Mouse (Mus musculus) liver, postnatal 0 days (tissue): ENCODE measurements at regions not wholly inside any gene's neighbourhood (a gene's known extent, or its start where the extent isn't known, plus 50 kb on each side); places are given as distances from the start of the nearest gene placed in this dataset.
"Not testable (repeated sequence)": the region's sequence is repeated elsewhere in the genome, so short reads cannot be mapped to it uniquely, and the experiment has no call there.

Source experiments
- ATAC-seq: fragments of 200-750 bp; cut with Nextera tagmentation; 2 replicates; pipeline ENCODE4 v1.8.0; 2017; ENCODE audit warnings: mild to moderate bottlenecking, moderate library complexity
- DNase-seq: peaks from one replicate; pipeline ENCODE4 v3.0.0-alpha.2; 2016
- H3K27ac ChIP-seq: fragments of 300-500 bp; sonication (generic); 2 replicates; pipeline ENCODE4 v1.5.1; 2014; ENCODE audit warnings: antibody characterized with exemption, moderate library complexity, mild to moderate bottlenecking, low read depth
- H3K27me3 ChIP-seq: fragments of 300-500 bp; sonication (generic); 2 replicates; pipeline ENCODE4 v1.6.1; 2014; ENCODE audit warnings: low read length, control low read depth, mixed read lengths; ENCODE audit not compliant: insufficient read depth
- H3K36me3 ChIP-seq: fragments of 300-500 bp; sonication (generic); replicated peaks from 2 replicates; pipeline ENCODE4 v1.6.1; 2014; ENCODE audit warnings: mild to moderate bottlenecking, control low read depth, low read length, moderate library complexity, mixed read lengths; ENCODE audit not compliant: insufficient read depth
- H3K4me1 ChIP-seq: fragments of 300-500 bp; sonication (generic); 2 replicates; pipeline ENCODE4 v1.6.1; 2014; ENCODE audit warnings: antibody characterized with exemption, mild to moderate bottlenecking, control low read depth; ENCODE audit not compliant: insufficient read depth
- H3K4me2 ChIP-seq: fragments of 300-500 bp; sonication (generic); 2 replicates; pipeline ENCODE4 v1.6.1; 2014; ENCODE audit warnings: low read depth, mild to moderate bottlenecking, low read length, moderate library complexity, mixed read lengths
- H3K4me3 ChIP-seq: fragments of 300-500 bp; sonication (generic); 2 replicates; pipeline ENCODE4 v1.5.1; 2014; ENCODE audit warnings: low read depth, low read length
- H3K9ac ChIP-seq: fragments of 300-500 bp; sonication (generic); replicated peaks from 2 replicates; pipeline ENCODE4 v1.6.1; 2014; ENCODE audit warnings: mild to moderate bottlenecking, moderate library complexity
- H3K9me3 ChIP-seq: fragments of 300-500 bp; sonication (generic); 2 replicates; pipeline ENCODE4 v1.6.1; 2016; ENCODE audit warnings: mild to moderate bottlenecking, control low read depth, low read length, mixed read lengths
- CTCF ChIP-seq: sonication (generic); IDR thresholded peaks from 2 replicates; pipeline ENCODE4 v1.5.1; 2016; ENCODE audit warnings: antibody characterized with exemption, low read depth
- EP300 ChIP-seq: IDR thresholded peaks from 2 replicates; pipeline ENCODE4 v1.6.1; 2016; ENCODE audit warnings: antibody characterized with exemption, low read depth, mild to moderate bottlenecking
- WGBS: fragments of 180-500 bp; shearing (Covaris S2); extraction: QIAGEN DNeasy Blood & Tissue Kit; methylation state at CpG from one replicate; pipeline ENCODE4 v1.1.7; 2014; ENCODE audit not compliant: insufficient replicate concordance; 5-methylcytosine and 5-hydroxymethylcytosine counted together

DNA sequence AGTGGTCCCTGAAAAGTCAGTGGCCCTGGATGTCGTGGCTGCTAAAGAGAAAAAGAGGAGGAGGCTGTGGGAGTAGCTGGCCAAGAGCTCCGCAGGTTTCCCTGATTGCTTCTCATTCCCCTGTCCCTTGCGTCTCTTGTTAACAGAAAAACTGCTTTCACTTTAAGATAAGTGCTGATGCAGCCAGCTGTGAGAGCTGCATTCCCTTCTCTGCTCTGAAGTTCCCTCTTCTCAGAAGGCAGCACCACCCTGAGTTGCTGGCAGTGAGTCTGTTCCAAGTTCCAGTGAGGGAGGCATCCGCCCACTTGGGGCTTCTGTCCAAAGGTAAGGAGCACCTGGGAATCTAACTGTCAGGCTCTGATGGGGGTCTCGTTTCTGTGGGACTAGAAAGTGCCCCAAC, 63.5 kb downstream of the Olfr693 start:
- not testable (repeated sequence) for H3K9me3 ChIP-seq, ATAC-seq, H3K27ac ChIP-seq, H3K36me3 ChIP-seq, H3K4me3 ChIP-seq, H3K9ac ChIP-seq, DNase-seq, H3K4me2 ChIP-seq, H3K4me1 ChIP-seq, H3K27me3 ChIP-seq
- 26% methylated on average over 5 of the region's 5 CpGs for WGBS

DNA sequence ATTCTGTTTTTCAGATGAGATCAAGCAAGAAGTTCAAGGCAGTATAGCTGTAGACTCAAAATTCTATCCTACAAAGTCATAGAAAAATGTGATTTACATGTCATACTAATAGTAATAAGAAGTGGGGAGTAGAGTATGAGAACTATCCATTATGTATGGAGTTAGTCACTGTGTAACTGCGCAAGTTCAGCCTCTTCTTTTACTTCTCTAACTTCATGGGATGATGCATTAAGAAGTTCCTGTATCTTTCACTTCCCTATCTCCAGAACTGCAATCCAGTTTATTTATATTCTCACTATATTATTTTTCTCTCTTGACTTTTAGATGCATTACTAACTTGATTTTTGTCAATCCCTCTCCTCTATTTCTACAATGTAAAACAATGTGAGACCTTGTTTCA, 67.7 kb downstream of the Olfr693 start:
- Histone ChIP-seq H3K9me3 (no peaks in the 10 kb centered on the region), H3K9ac (no peak overlapping the region), H3K36me3 (0 out of 2 replicates have a peak, but pooled peaks cover 2% of the 10 kb centered on the region), H3K27me3 (no peaks in the 10 kb centered on the region), H3K4me3 (no peak overlapping the region), H3K27ac (no peak overlapping the region), H3K4me1 (no peaks in the 10 kb centered on the region), H3K4me2 (no peak overlapping the region)
- DNase-seq (no peak), ATAC-seq (no peak)
- TF ChIP-seq CTCF, result no peak
- no peak for TF ChIP-seq EP300
- 79% methylated on average over 1 of the region's 1 CpGs for WGBS

DNA sequence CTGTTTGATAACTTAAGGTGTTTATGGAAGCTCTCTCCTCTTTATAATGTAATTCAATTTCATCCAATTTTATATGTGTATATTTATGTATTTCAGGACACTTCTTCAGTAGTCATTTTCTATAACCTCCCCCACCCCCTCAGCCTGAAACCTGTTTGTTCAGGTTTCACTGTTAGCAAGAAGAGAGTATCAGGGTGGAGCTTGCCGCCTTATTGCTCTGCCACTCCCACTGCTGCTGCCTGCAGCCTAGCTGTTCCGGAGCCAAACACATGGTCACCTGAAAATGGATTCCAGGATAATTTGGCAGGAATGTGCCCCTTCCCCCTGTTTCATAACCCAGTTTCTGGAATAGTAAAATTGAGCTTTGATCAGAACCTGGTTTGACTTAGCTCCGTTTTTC, 100.0 kb downstream of the Olfr693 start:
- TF ChIP-seq CTCF (no peak), EP300 (no peak)
- Histone ChIP-seq H3K4me1 (no peaks in the 10 kb centered on the region), H3K36me3 (no peaks in the 10 kb centered on the region), H3K9ac (no peak overlapping the region), H3K4me2 (no peak overlapping the region), H3K27me3 (no peaks in the 10 kb centered on the region), H3K27ac (no peak overlapping the region), H3K9me3 (no peaks in the 10 kb centered on the region), H3K4me3 (no peak overlapping the region)
- ATAC-seq (no peak), DNase-seq (no peak)
- 74% methylated on average over 3 of the region's 3 CpGs for WGBS

DNA sequence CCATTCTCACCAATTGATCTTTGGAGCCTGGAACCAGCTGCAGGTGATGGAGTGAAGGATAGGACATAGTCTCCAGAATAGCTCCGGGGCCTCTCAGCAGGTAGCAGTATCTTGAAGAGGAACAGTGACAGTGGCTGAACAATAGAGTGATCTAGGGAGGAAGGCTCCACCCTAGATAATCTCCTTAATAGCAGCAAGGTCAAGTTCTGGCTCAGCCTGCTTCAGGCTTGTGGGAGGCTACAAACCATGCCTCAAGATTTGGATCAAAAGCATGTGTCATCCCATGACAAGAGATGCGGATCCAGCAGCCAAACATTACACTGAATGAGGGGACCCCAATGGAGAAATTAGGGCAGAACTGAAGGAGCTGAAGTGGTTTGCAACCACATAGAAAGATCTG, 112.1 kb downstream of the Olfr693 start:
- 80% methylated on average over 2 of the region's 2 CpGs for WGBS
- not testable (repeated sequence) for H3K4me1 ChIP-seq, H3K27me3 ChIP-seq, H3K36me3 ChIP-seq, H3K4me3 ChIP-seq, H3K27ac ChIP-seq, H3K9me3 ChIP-seq, DNase-seq, H3K4me2 ChIP-seq, ATAC-seq, H3K9ac ChIP-seq

DNA sequence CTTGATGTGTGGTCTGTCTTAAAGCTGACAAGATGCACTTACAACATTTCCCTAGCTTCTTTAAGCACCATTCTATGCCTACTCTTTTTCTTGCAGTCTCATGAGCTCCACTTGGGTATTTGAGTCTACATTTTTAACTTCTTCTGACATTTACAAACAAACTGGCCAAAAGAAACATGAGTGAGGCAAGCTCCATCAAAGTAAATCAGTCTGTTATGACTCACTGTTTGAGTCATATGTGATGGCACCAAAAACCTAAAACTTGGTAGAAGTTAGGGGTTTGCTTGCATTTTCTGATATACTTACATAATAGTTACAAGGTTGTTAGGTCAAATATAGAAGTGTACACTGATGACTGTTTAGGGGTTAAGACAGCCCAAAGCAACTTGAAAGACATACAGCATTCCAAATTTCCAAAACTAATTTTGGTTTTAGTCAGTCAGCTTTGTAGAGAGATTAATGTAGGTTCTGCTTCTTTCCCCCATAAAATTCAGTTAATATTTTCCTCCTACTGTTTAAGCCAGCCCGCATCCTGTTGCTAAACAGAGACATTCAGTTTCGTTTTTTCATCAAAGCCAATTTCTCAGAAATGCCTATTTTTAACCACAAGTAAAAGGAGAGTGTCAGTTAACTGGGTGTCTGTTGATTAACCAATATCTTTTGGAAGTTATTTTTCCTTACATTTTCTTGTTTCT, 129.4 kb downstream of the Olfr693 start:
- TF ChIP-seq CTCF (no peak), EP300 (no peak; the same call in 1 of the 2 replicates)
- Histone ChIP-seq H3K4me3 (no peak overlapping the region), H3K4me1 (peaks cover 3% of the 10 kb centered on the region; the same call in 1 of the 2 replicates), H3K36me3 (no peaks in the 10 kb centered on the region), H3K4me2 (peak overlapping the region; percentile 28; the same call in 1 of the 2 replicates), H3K27ac (0 out of 2 replicates have a peak overlapping the region, but pooled peaks have one; percentile 1), H3K9ac (no peak overlapping the region), H3K27me3 (no peaks in the 10 kb centered on the region), H3K9me3 (no peaks in the 10 kb centered on the region)
- WGBS, result 28% methylated on average over 2 of the region's 2 CpGs
- no peak for DNase-seq
- peak; percentile 44; the same call in 1 of the 2 replicates for ATAC-seq

DNA sequence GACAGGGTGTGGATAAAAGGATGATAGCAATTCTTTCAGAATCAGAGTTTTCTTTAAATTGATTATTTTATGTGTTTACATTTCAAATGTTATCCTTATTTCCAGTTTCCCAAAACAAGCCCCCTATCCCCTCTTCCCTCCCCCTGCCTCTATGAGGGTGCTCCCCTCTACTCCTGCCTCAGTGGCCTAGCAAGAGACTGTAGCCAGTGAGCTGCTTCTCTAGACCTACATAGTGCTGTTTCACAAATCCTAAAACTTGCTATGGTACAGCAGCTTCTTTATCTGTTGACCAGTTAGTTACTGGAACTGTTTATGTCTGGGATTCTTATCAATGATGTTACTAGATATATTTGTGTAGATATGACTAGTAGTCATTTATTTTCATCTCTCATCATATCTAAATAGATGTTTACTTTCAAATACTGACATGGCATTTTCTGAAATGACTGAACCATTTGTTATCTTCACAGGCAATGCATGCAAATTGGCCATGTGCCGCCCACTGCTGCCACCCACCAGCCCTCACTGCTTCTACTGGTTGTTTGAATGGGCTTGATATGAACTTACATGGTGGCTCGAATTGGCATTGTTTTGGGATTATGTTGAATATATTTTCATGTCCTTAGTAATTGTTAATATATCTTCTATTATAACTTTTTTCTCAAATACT, 150.8 kb downstream of the Olfr693 start:
- not testable (repeated sequence) for H3K36me3 ChIP-seq, H3K4me1 ChIP-seq, H3K9me3 ChIP-seq, H3K9ac ChIP-seq, H3K4me2 ChIP-seq, H3K27me3 ChIP-seq, H3K4me3 ChIP-seq
- DNase-seq, result peak; percentile 27
- ATAC-seq, result peak; percentile 66
- 30% methylated on average over 2 of the region's 2 CpGs for WGBS
- peak; percentile 71 for TF ChIP-seq EP300
- H3K27ac ChIP-seq, result peak overlapping the region; percentile 60; the same call in 1 of the 2 replicates

DNA sequence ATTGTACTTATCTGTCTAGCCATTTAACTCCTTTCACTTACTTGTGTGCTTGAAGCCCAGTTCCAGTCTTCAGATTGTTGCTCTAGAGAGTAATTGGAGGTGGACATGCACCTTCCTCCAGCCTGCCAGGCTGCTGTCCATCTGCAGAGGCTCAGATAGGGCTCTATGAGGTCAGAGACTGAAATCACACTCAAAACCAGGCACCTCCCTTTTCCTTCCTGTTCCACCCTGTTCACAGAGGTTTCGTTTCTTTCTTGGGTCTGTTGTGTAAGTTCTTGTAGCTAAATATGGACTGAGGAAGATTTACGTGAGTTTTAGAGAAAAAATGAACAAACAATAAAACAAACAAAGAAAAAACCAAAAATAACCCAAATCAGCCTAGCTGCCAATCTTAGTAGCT, 151.4 kb downstream of the Olfr693 start:
- not testable (repeated sequence) for H3K27ac ChIP-seq, H3K9ac ChIP-seq, H3K4me2 ChIP-seq, H3K4me1 ChIP-seq, DNase-seq, H3K9me3 ChIP-seq, H3K27me3 ChIP-seq, H3K4me3 ChIP-seq, H3K36me3 ChIP-seq
- ATAC-seq, result peak; percentile 91
- 28% methylated on average over 2 of the region's 2 CpGs for WGBS
